Mouse (Mus musculus) left cerebral cortex, adult 2 months (tissue): ENCODE results near the gene Coq4. TPM values are rescaled to one million over a fixed set of nuclear protein-coding genes. Genes with fewer than 3 reads are reported as not detected.

Experiments used
- DNase-seq, 2 experiments: peaks; one replicate each; pipeline ENCODE4 v3.0.0; 2021 to 2022; ENCODE audit warnings: low spot score in 2 of 2, mixed read lengths in 1 of 2; ENCODE audit errors: extremely low spot score in 1 of 2
- H3K27ac ChIP-seq: fragments of 200-600 bp; 2 replicates; pipeline ENCODE4 v1.8.1; 2022
- H3K4me3 ChIP-seq: fragments of 200-600 bp; 2 replicates; pipeline ENCODE4 v1.8.1; 2022
- CTCF ChIP-seq: fragments of 200-600 bp; IDR thresholded peaks from 2 replicates; pipeline ENCODE4 v1.8.1; 2022; ENCODE audit warnings: antibody characterized with exemption, mild to moderate bottlenecking, moderate library complexity
- intact Hi-C: fragments of 180-260 bp; cut with DNase I; formaldehyde crosslinking; loops from one replicate; pipeline ENCODE4 v1.15.1; 2025
- long read RNA-seq, 2 experiments: library from polyadenylated mRNA; stranded (forward); transcript quantifications; one replicate each; pipeline ENCODE4 v2.0.0; 2021; ENCODE audit warnings: borderline mapping rate in 2 of 2
- total RNA-seq, 2 experiments: library from RNA; stranded (reverse); gene quantifications; 2 replicates each; pipeline ENCODE4 v1.2.3; 2021

Gene Coq4
- total RNA-seq, result 10 to 100 TPM; 28.8 to 30.1 TPM
- long read RNA-seq, experiment 1, transcript Coq4-201 (7 exons, 1,991 nt), result major isoform, 8 of 12 reads
- long read RNA-seq, experiment 1, partial matches to known transcripts, result 1 of 12 reads
- long read RNA-seq, experiment 1, other reads (novel, unspliced or antisense), result 3 of 12 reads
- long read RNA-seq, experiment 2, transcript Coq4-201 (7 exons, 1,991 nt), result major isoform, 10 of 16 reads
- long read RNA-seq, experiment 2, partial matches to known transcripts, result 1 of 16 reads
- long read RNA-seq, experiment 2, other reads (novel, unspliced or antisense), result 1 of 16 reads

DNA sequence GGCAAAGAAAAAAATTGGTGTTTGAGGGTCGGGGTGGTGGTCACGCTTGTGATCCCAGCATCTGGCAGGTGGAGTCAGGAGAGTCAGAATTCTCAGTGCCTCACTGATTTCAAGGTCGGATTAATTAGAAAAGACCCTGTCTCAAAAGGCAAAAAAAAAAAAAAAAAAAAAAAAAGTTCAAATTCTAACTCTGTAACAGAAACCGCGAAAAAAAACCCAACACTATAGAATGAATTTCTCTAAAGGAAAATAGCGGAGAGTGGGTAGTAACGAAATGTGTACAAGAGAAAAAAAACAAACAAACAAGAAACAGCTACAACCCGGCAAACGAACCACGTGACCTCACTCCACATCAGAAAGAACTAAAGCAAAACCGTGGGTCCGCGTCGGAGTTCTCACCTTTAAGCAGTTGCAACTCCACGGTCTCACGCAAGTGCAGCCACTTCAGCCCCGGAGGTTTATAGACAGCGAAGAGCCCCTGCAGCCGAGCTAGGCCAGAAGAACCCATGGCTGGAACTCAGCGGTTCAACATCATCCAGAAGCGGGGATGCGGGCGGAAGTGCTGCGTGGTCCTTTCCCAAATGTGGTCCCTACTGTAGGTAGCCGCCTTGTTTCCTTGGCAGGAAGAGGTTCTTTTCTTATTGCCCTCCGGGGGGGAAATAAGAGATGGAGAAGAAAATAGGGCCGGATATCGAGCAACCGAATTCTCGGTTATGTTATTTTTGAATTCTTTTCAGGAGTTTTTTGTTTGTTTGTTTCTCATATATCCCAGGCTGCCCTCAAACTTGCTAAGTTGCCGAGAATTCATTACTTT is at the start of gene Coq4:
Coq4 (plus strand) TSS at position 390 of the 814 bp plus-strand sequence.
- intact Hi-C loops, result no loop called here
- no peak for TF ChIP-seq CTCF
- Histone ChIP-seq H3K27ac (peak within 1 kb of the TSS; percentile 73), H3K4me3 (peak within 1 kb of the TSS; percentile 93)
- DNase-seq, result peak; percentile 88 to 90

DNA sequence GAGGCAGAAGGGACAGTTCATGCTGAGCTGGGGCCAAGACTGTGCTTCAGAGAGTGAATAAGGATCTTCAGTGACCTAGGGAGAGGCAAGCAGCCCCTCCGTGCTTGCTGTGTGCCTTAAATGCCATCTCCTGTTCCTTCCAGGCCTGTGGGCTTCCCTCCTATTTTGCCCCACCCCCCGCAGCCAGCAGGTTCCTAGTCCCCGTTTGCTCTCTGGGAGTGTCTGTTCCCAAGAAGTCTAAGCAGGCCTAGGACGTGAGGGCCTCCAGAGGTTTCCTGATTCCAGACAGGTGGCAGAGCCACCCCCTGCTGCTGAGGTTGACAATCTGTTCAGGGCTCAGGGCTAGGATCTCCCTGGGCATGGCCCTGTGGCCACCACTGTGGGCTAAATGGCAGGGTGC is 48.5 kb upstream of the Coq4 start:
- intact Hi-C loops, result no loop called here
- no peak for TF ChIP-seq CTCF

DNA sequence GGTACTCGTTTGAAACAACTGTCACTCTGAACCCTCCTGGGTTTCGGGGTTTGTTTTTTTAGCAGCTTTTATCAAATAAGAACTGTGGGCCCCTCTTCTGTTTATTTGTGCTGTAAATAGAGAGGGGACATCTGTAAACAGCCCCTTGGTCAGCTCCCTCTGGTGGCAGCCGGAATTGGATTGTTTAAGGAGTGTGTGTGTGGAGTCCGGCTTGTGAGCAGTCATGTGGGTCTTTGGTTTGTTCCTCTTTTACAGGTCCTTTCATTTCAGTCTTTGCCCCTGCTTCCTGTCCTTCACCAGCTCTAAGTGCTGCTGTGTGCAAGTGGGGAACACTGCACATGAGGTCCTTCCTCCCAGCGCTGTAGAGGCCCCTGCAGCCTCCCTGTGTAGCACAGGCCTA is 47.9 kb upstream of the Coq4 start:
- peak; percentile 30 for TF ChIP-seq CTCF
- no peak overlapping the region for H3K27ac ChIP-seq
- intact Hi-C loops, result no loop called here

More for the DNA sequence above, 48.5 kb upstream of the Coq4 start:
- Histone ChIP-seq H3K4me3 (no peak overlapping the region), H3K27ac (no peak overlapping the region)
- no peak for DNase-seq

DNA sequence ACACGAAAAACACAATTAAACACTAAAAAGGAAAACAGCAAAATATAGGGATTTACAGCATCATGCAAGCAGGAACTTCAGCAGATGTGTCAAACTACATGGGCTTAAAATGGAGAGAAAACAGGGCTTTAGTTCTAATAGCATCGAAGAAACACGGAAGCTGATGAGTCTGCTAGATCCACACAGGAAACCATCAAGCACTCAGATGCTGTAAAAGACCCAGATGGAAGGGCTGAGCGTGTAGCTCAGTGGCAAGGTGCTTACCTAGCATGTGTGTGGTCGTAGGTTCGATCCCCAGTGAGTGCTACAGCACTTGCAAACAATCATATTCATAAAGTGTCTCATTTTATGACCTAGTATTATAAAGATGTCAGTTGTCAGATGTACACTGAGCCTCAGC is 46.1 kb upstream of the Coq4 start:
- intact Hi-C loops, result no loop called here
- Histone ChIP-seq H3K4me3 (no peak overlapping the region), H3K27ac (no peak overlapping the region)
- no peak for TF ChIP-seq CTCF
- DNase-seq, result no peak

More for the DNA sequence above, 47.9 kb upstream of the Coq4 start:
- H3K4me3 ChIP-seq, result no peak overlapping the region
- no peak for DNase-seq

DNA sequence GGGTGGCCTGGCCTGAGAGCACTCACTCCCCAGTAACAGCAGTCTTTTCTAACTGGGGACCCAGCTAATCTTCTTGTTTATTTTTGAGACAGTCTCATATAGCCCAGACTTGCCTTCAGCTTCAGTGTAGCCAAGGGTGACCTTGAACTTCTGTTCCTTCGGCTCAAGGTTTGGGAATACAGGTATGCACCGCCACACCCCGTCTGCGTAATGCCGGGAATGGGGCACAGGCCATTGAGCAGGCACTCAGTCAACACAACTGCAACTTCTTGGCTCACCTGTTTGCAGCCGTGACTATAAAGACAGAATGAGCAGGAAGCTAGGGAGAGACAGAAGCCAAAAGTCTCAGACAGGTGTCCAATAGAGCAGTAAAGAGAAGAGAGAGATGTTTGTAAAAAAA is 43.0 kb upstream of the Coq4 start:
- H3K4me3 ChIP-seq, result no peak overlapping the region
- intact Hi-C loops, result no loop called here
- H3K27ac ChIP-seq, result no peak overlapping the region
- no peak for DNase-seq
- TF ChIP-seq CTCF, result no peak

DNA sequence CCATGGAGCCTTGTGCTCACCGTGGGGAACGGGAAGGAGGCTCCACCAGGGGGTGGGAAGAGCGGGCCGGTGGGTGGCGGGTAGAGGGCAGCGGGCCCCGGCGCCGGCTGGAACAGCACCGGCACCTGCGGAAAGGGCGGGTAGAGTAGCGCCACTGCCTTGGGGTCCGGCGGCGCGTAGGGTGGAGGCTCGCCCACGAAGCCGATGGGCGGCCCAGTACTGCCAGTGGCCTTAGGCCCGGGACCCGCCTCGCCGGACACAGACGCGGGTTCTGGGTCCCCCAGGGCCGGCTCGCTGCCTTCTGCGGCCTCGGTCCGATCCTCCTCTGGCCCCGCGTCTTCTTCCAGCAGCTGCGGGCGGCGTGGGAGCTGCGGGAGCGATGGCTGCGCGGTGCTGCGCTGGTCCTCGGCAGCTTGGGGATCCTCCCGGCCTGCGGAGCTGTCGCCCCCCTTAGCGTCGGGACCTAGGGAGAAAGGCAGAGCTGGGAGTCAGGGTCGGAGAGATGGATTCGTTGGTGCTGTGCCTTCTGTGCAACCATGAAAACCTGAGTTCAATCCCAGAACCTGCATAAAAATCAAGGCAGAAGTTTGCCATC is 40.0 kb upstream of the Coq4 start:
- no peak; the same call in 1 of the 2 replicates for TF ChIP-seq CTCF
- DNase-seq, result no peak
- intact Hi-C loops, result no loop called here
- H3K27ac ChIP-seq, result peak overlapping the region; percentile 57
- H3K4me3 ChIP-seq, result peak overlapping the region; percentile 47

DNA sequence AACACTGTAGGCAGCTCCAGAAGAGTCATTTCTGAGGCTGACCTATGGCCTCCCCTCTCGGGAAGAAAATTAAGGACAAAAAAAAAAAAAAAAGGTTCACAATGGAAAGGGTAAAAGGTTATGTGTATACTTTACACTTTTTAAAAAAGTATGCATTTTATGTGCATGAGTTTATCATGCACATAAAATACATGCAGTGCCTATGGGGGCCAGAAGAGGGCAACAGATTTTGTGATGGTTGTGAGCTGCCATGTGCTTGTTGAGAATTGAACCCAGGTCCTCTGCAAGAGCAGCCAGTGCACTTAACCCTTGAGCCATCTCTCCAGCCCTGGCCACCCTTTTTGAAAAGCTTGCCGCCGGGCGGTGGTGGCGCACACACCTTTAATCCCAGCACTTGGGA is 39.4 kb upstream of the Coq4 start:
- Histone ChIP-seq H3K27ac (no peak overlapping the region), H3K4me3 (no peak overlapping the region)
- intact Hi-C loops, result no loop called here
- no peak for DNase-seq
- peak; percentile 49 for TF ChIP-seq CTCF

DNA sequence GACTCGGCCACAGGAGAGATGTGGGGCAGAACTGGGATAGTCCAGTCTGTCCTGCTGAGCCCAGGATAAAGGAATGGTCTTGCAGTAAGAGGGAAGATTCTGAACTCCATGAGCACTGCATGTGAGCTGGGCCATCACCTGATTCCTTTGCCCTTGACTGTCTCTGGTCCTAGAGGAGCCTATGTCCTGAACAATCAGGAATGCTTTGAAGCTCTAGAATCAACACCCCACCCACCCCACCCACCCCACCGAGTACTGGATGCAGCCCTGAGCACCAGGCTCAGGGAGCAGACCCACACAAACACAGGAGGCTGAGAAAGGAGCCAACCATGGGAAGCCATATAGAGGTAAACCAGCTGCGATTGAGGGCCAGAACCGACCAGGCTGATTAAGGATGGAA is 38.8 kb upstream of the Coq4 start:
- no peak for TF ChIP-seq CTCF
- no peak for DNase-seq
- intact Hi-C loops, result no loop called here

DNA sequence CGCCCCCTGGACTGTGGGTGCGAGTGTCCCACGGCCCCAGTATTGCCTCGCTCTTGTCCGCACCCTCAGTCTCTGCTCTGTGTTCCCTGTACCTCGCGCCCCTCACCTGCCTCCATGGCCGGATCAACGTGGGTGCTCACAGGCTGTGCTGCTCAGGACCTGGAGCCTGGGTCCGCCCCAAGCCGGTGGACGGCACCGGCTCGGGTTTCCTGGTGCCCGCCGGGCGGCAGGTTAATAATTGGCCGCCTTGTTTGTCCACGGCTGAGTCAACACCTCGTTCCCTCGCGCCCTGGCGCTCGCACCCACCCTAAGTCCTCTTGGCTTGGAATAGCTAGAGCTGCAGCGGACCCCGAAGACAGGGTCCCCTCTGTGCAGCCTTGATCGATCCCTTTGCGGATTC is 35.8 kb upstream of the Coq4 start, which contains the start of gene Gm13420:
Gm13420 (minus strand) TSS at position 189 of the 400 bp plus-strand sequence.
- intact Hi-C loops, result no loop called here
- Histone ChIP-seq H3K4me3 (no peak within 1 kb of the TSS), H3K27ac (no peak within 1 kb of the TSS)
- DNase-seq, result no peak
- no peak for TF ChIP-seq CTCF

More for the DNA sequence above, 38.8 kb upstream of the Coq4 start:
- no peak overlapping the region for H3K27ac ChIP-seq
- H3K4me3 ChIP-seq, result no peak overlapping the region

DNA sequence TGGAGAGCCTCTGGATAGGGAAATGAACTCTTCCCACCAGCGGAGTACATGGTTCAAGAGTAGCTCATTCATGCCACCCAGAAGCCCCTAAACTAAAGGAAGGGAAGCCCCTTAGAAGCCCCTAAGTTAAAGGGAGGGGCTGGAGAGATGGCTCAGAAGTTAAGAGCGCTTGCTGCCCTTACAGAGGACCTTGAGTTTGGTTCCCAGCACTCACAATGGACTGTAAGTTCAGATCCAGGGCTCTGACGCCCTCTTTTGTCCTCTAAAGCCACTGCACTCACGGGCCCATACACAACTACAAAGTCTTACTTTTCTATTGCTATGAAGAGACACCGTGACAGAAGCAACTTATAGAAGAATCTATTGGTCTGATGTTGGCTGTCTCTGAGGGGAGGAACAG is 34.9 kb upstream of the Coq4 start:
- no peak for TF ChIP-seq CTCF
- intact Hi-C loops, result no loop called here
- Histone ChIP-seq H3K4me3 (no peak overlapping the region), H3K27ac (no peak overlapping the region)
- no peak for DNase-seq

DNA sequence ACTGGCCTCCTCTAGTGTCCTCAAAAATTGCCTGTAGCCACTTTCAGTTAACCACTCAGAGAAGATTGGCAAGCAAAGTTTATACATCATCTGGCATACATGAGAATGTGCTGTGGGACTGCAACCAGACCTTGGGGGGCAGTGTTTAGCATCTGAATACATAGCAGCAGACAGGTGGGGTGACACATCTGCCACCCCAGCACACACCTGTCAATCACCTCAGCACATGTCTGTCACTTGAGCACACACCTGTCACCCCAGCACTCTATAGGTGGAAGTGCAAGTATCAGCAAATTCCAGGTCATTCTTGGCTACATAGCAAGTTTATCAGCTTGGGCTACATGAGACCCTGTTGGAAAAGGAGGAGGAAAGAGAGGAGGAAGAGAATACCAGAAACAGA is 31.6 kb upstream of the Coq4 start:
- Histone ChIP-seq H3K4me3 (no peak overlapping the region), H3K27ac (no peak overlapping the region)
- no peak for TF ChIP-seq CTCF
- no peak for DNase-seq
- intact Hi-C loops, result no loop called here

DNA sequence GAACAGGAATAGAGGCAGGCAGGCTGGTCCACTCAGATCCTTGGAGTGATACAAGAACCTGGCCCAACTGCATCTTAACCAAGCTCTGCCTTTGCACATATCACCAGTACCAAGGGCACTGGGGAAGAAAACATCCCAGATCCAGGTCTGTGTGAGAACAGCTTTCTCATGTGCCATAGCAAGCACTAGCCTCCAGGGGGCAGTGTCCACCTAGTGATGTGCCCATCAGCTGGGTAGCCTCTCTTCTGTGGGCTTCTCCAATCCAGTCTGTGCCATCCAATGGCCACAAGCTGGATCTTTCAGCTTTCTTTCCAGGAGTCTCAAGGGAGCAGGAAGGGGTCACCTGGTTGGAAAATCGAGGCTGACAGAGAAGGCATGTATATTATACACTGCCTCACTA is 22.5 kb upstream of the Coq4 start:
- H3K4me3 ChIP-seq, result no peak overlapping the region
- peak; percentile 45 to 67 for DNase-seq
- intact Hi-C loops, result no loop called here
- TF ChIP-seq CTCF, result peak; percentile 83
- no peak overlapping the region for H3K27ac ChIP-seq
